Mouse (Mus musculus) macrophage (primary cell): Measurements from ENCODE around the gene Ankrd23. TPM values are rescaled to one million over a fixed set of nuclear protein-coding genes. Genes with fewer than 3 reads are reported as not detected.

Experiments
- H3K27ac ChIP-seq: fragments of 350-480 bp; formaldehyde crosslinking; 2 replicates; pipeline ENCODE4 v1.9.0; 2021
- H3K36me3 ChIP-seq: fragments of 350-480 bp; formaldehyde crosslinking; 2 replicates; pipeline ENCODE4 v1.9.0; 2021; ENCODE audit errors: inconsistent target
- H3K4me3 ChIP-seq: fragments of 350-480 bp; formaldehyde crosslinking; 2 replicates; pipeline ENCODE4 v1.9.0; 2021; ENCODE audit errors: inconsistent target
- H3K79me2 ChIP-seq: fragments of 350-480 bp; formaldehyde crosslinking; 2 replicates; pipeline ENCODE4 v1.9.0; 2021; ENCODE audit errors: inconsistent target
- WGBS: methylation state at CpG from one replicate; pipeline ENCODE4 v1.1.7; 2026; ENCODE audit warnings: inconsistent platforms; ENCODE audit not compliant: missing documents; 5-methylcytosine and 5-hydroxymethylcytosine counted together
- polyA plus RNA-seq: library from polyadenylated mRNA; stranded (reverse); fragments of 250-400 nt; gene quantifications from 3 replicates; pipeline ENCODE4 v1.2.4, GENCODE M21; 2018; ENCODE audit warnings: inconsistent platforms

Gene Ankrd23
- polyA plus RNA-seq, 1 experiment from 2014 or later = 1.6 TPM

DNA sequence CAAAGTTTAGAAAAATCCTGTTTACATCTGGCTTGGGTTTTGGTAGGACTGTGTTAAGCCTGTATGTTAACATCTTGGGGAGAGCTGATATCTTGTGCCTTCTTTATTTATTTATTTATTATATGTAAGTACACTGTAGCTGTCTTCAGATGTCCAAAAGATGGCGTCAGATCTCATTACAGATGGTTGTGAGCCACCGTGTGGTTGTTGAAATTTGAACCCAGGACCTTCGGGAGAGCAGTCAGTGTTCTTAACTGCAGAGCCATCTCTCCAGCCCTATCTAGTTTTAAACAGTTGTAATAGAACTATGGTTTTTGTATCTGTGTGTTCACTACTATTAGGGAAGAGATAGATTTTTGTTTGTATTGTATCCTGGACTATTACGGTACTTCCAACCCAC, 7.4 kb downstream of the Ankrd23 start:
- no peak overlapping the region for H3K27ac ChIP-seq
- H3K79me2 ChIP-seq = no peaks in the 10 kb centered on the region
- peaks cover 16% of the 10 kb centered on the region; the same call in 1 of the 2 replicates for H3K36me3 ChIP-seq
- 86% methylated on average over 4 of the region's 4 CpGs for WGBS
- no peak overlapping the region for H3K4me3 ChIP-seq

- 67% methylated on average over 1 of the region's 1 CpGs for WGBS
- H3K4me3 ChIP-seq = no peak overlapping the region
- no peaks in the 10 kb centered on the region for H3K79me2 ChIP-seq
- H3K36me3 ChIP-seq = peaks cover 25% of the 10 kb centered on the region; the same call in 1 of the 2 replicates
- no peak overlapping the region for H3K27ac ChIP-seq
Observed at GRCm38 (mm10) chr1:36528351-36528750, 8.3 kb downstream of the Ankrd23 start.

DNA sequence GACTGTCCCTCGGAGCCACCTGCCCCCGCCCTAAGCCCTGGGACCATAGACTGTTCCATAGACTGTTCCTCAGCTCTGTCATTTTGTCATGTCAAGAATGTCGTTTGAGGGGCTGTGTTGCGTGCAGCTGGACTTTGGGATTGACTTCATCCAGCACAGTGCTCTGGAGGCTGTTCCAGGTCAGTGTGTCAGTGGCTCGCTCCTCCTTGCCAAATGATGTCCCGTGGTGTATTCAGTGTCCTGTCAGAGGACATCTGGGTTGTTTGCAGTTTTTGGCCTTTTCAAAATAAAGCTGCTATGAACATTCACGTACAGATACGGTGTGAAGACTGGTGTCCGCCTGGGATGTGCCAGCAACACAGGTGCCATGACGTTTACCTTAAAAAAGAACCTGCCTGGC, 9.8 kb downstream of the Ankrd23 start:
- H3K79me2 ChIP-seq = no peaks in the 10 kb centered on the region
- no peak overlapping the region for H3K27ac ChIP-seq
- peaks cover 40% of the 10 kb centered on the region; the same call in 1 of the 2 replicates for H3K36me3 ChIP-seq
- 96% methylated on average over 10 of the region's 10 CpGs for WGBS
- no peak overlapping the region for H3K4me3 ChIP-seq

GRCm38 (mm10) chr1:36525774-36526173, 10.9 kb downstream of the Ankrd23 start:
- H3K79me2 ChIP-seq = no peaks in the 10 kb centered on the region
- no peak overlapping the region for H3K4me3 ChIP-seq
- H3K36me3 ChIP-seq = peaks cover 51% of the 10 kb centered on the region
- 93% methylated on average over 12 of the region's 12 CpGs for WGBS
- no peak overlapping the region for H3K27ac ChIP-seq

- 95% methylated on average over 5 of the region's 5 CpGs for WGBS
- peaks cover 67% of the 10 kb centered on the region for H3K36me3 ChIP-seq
Observed at GRCm38 (mm10) chr1:36524058-36524457, 12.6 kb downstream of the Ankrd23 start.

DNA sequence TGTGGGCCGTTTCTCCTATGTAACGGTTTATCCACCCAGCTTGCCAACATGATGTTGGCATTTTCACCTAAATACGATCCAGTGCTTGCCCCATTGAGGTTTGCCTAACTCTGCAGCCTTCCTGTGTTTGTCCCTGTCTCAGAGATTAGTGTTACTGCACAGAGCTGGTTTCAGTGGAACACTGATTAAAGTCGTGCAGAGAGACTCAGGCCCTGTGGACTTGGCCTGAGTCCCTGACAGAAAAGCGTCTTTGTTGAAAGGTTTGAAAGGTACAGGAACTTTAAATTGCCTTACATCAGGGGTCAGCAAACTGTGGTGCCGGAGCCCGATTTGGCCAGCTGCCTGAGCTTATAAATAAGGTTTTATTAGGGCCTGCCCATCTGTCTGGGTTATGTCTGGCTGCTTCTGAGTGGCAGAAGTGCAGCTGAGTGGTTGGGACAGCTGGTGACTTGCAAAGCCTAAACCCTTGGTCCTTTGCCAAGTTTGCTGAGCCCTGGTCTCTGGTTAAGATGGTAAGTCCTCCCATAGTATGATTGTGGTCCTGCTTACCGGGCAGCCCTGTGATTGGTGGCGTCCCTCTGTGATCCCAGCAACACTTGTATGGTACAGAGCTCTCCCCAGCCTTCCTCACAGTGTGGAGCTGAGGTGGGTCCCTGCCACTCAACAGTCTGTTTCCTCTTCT, 13.2 kb downstream of the Ankrd23 start:
- no peak overlapping the region for H3K4me3 ChIP-seq
- 92% methylated on average over 9 of the region's 9 CpGs for WGBS
- H3K36me3 ChIP-seq = peaks cover 67% of the 10 kb centered on the region

More at GRCm38 (mm10) chr1:36524058-36524457, 12.6 kb downstream of the Ankrd23 start:
- Histone ChIP-seq H3K27ac (no peak overlapping the region), H3K4me3 (no peak overlapping the region), H3K79me2 (no peaks in the 10 kb centered on the region)

DNA sequence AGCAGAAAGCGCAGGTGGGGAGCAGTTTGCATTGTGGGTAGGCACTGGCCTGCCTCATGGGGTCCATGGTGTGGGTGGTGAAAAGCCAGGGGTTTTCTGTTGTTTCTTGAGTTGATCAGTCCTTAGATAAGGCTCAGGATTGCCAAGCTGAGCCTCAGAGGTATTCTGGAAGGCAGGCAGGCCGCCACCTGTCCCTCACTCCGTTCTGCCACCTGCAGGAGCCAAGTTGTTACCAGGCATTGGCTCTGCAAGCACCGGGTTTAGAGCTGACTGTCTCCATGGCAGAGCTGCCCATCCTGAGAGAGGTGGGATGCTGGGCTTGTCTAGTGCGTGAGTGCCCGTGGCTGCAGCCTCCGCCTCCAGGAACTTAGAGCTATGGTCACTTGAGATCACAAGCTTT, 14.5 kb downstream of the Ankrd23 start:
- WGBS = 97% methylated on average over 7 of the region's 7 CpGs
- Histone ChIP-seq H3K36me3 (peaks cover 67% of the 10 kb centered on the region), H3K79me2 (no peaks in the 10 kb centered on the region), H3K27ac (no peak overlapping the region), H3K4me3 (no peak overlapping the region)

More for the DNA sequence above, 13.2 kb downstream of the Ankrd23 start:
- Histone ChIP-seq H3K27ac (no peak overlapping the region), H3K79me2 (no peaks in the 10 kb centered on the region)

DNA sequence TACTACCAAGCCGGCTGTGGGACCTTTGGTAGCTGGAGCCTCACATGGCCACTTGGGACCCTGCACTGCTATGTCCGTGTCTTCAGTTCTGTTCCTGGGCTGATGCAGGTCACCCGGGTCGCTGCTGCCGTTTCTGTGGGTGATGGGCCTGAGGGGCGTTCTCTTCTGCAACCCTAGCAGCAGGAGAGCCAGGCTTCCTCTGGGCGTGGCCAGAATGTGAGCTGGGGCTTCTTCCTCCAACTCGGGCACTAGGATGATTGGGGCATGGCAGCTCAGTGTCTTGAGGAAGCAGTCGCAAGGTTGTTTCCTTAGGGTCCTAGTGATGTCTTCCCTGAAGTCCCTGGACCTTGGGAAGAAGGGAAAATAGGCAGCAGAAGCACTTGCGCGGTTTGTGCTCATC, 17.1 kb downstream of the Ankrd23 start:
- Histone ChIP-seq H3K4me3 (no peak overlapping the region), H3K79me2 (peaks cover 22% of the 10 kb centered on the region; the same call in 1 of the 2 replicates), H3K27ac (no peak overlapping the region), H3K36me3 (peaks cover 53% of the 10 kb centered on the region)
- 85% methylated on average over 9 of the region's 11 CpGs for WGBS

GRCm38 (mm10) chr1:36518259-36518658, 18.4 kb downstream of the Ankrd23 start:
- peaks cover 41% of the 10 kb centered on the region for H3K36me3 ChIP-seq

GRCm38 (mm10) chr1:36513718-36514117, 23.0 kb downstream of the Ankrd23 start:
- Histone ChIP-seq H3K4me3 (no peak overlapping the region), H3K36me3 (no peaks in the 10 kb centered on the region), H3K27ac (no peak overlapping the region), H3K79me2 (peaks cover 41% of the 10 kb centered on the region; the same call in 1 of the 2 replicates)
- 89% methylated on average over 2 of the region's 2 CpGs for WGBS

More at GRCm38 (mm10) chr1:36518259-36518658, 18.4 kb downstream of the Ankrd23 start:
- H3K79me2 ChIP-seq = peaks cover 35% of the 10 kb centered on the region; the same call in 1 of the 2 replicates
- no peak overlapping the region for H3K27ac ChIP-seq
- WGBS = 89% methylated on average over 3 of the region's 3 CpGs
- no peak overlapping the region for H3K4me3 ChIP-seq

DNA sequence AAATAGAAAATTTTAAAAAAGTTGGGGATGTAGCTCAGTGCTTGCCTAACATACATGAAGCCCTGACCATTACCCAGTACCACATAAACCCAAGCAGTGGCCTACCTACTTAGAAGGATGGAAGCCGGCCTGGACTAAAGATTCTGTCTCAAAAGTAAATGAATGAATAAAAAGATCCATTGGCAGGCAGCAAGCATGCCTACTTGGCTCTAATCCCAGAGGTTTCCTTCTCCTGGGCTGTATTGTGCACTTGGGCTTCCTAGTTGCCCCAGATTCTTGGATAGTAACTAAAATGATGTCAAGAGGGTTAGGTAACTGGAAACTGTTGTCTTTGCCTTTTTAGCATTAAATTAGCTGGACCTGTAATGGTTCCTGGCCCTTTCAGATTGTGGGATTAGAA, 23.4 kb downstream of the Ankrd23 start:
- H3K4me3 ChIP-seq = peak overlapping the region; percentile 23; the same call in 1 of the 2 replicates
- WGBS = 54% methylated on average over 1 of the region's 1 CpGs
- peaks cover 41% of the 10 kb centered on the region; the same call in 1 of the 2 replicates for H3K79me2 ChIP-seq
- H3K27ac ChIP-seq = no peak overlapping the region
- no peaks in the 10 kb centered on the region for H3K36me3 ChIP-seq

DNA sequence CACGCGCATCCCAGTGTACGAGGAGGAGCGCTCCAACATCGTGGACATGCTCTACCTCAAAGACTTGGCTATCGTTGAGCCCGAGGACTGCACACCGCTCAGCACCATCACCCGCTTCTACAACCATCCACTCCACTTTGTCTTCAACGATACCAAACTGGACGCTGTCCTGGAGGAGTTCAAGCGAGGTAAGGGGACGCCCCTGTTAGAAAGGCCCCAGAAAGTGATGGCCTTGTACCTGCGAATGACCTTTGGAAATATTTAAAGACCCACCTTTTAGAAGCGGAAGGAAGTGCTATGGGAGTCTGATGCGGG, 23.8 kb downstream of the Ankrd23 start:
- peak overlapping the region; percentile 23 for H3K4me3 ChIP-seq
- no peak overlapping the region for H3K27ac ChIP-seq
- no peaks in the 10 kb centered on the region for H3K36me3 ChIP-seq
- peaks cover 41% of the 10 kb centered on the region; the same call in 1 of the 2 replicates for H3K79me2 ChIP-seq
- WGBS = 7% methylated on average over 16 of the region's 16 CpGs

GRCm38 (mm10) chr1:36512089-36512965, 24.4 kb downstream of the Ankrd23 start:
- H3K27ac ChIP-seq = no peak overlapping the region
- WGBS = under 1% methylated on average over 107 of the region's 126 CpGs
- peak overlapping the region; percentile 23 for H3K4me3 ChIP-seq
- H3K36me3 ChIP-seq = no peaks in the 10 kb centered on the region
- H3K79me2 ChIP-seq = peaks cover 41% of the 10 kb centered on the region; the same call in 1 of the 2 replicates

DNA sequence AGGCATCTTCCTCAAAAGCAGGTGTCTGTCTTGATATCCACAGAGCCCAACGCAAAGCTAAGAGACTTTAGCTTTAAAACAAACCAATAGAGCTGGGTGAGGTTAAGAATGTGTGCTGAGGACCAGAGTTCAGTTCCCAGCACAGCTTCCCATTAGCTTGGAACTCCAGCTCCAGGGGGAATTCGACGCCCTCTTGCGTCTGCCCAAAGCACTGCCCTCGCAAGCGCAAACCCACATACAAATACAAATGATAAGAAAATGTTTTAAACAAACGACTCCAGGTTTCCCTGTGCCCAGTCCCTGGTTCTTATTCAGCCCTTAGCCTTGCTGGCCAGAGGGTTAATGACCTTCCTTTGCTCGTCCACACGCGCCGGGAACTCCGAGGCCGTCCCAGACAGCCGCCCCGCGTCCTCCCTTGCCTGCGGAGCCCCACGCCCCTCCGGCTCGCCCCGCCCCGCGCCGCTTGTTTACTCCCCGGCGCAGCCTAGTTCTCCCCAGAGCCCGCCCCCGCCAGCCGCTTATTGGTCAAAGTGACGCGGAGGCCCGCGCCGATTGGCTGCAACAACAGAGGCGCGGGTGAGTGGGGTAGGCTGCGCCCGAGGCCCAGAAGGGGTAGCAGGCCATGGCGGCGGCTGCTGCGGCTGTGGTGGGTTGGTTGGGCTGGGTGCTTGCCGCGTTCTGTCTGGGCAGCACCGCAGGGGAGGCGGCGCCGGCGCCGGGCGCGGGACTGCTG, 25.2 kb downstream of the Ankrd23 start, which contains the start of gene Cnnm3:
Gene Cnnm3, plus strand, starts transcription at position 579 of the 733 bp plus-strand sequence.
- peak within 1 kb of the TSS; percentile 23; the same call in 1 of the 2 replicates for H3K4me3 ChIP-seq
- H3K36me3 ChIP-seq = peaks cover 2% of the 10 kb centered on the region; the same call in 1 of the 2 replicates
- WGBS = 3% methylated on average over 43 of the region's 51 CpGs
- peaks cover 36% of the 10 kb centered on the region; the same call in 1 of the 2 replicates for H3K79me2 ChIP-seq
- no peak within 1 kb of the TSS for H3K27ac ChIP-seq
